Mouse (Mus musculus): ENCODE results near the gene Ergic1. TPM values are rescaled to one million over a fixed set of nuclear protein-coding genes. Genes with fewer than 3 reads are reported as not detected.

Ergic1 gene
- polyA plus RNA-seq, 1 experiment from 2014 or later: 114 TPM

DNA sequence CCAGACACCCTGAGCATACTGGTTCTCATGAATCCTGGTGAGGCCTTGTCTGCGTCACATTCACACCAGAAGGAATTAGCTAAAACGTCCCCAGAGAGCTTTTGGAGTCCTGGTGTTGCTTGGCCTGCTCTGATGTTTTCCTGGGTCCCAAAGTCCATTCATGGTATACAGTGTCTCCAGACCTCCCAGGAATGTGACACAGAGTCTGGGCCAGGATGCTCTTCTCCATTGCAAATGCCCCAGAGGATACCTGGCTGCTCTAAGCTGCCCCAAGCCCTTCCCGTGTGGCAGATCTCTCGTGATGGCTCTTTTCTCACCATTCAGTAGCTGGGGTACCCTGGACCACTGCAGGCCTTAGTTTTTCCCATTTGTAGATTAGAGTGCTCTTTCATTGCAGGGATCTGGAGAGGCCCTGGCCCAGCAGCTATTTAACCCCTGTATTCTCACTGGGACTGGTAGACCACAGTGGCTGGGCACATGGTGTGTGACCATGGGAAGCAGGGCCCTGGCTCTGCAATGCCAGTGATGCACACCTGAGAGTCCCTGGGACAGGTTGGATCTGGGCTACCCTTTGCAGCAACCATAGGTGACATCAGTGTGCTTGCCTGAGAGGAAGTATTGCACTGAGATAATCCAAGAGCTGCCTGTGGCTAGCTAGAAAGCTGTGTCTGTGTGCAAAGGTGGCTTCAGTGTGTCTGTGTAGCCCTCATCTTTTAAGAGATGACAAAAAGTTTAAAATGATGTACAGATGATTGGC lies 8.5 kb downstream of the Ergic1 start:
- H3K27me3 ChIP-seq (ENCODE audit: low read depth, poor library complexity, severe bottlenecking): no peaks in the 10 kb centered on the region
- H3K4me3 ChIP-seq: no peak overlapping the region
- no peaks in the 10 kb centered on the region for H3K4me1 ChIP-seq
- peaks cover 91% of the 10 kb centered on the region for H3K36me3 ChIP-seq
- no peak for DNase-seq (ENCODE audit: low spot score)
- no peak overlapping the region for H3K27ac ChIP-seq
- 0 out of 2 replicates have a peak, but pooled peaks cover 4% of the 10 kb centered on the region for H3K9me3 ChIP-seq (replicated peaks)
- WGBS: 87% methylated on average over 4 of the region's 4 CpGs

DNA sequence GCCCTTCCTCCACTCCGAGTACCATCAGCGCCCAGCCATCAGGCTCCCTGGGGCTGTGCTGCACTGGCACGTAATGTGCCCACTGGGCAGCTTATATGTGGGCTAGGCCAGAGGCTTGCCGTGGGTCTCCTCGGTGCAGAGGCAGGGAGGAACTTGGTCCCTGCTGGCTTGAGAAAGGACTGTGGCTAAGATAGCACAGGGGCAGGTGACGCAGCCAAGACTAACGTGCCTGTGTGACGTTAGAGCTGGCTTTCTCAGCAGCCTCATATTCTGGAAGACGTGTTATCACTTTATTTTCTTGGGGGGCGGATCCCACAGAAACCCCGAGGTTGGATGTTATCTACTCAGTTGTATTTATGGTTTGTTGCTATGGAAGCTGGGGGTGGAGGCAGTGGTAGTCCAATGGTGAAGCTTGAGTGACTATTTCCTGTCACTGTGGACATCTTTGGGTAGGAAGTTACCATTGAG lies 9.4 kb downstream of the Ergic1 start:
- Histone ChIP-seq H3K36me3 (peaks cover 91% of the 10 kb centered on the region), H3K9me3 (replicated peaks) (0 out of 2 replicates have a peak, but pooled peaks cover 4% of the 10 kb centered on the region), H3K4me3 (no peak overlapping the region), H3K27me3 (ENCODE audit: low read depth, poor library complexity, severe bottlenecking) (no peaks in the 10 kb centered on the region), H3K27ac (no peak overlapping the region), H3K4me1 (no peaks in the 10 kb centered on the region)
- WGBS: 91% methylated on average over 11 of the region's 11 CpGs
- DNase-seq (ENCODE audit: low spot score): no peak

DNA sequence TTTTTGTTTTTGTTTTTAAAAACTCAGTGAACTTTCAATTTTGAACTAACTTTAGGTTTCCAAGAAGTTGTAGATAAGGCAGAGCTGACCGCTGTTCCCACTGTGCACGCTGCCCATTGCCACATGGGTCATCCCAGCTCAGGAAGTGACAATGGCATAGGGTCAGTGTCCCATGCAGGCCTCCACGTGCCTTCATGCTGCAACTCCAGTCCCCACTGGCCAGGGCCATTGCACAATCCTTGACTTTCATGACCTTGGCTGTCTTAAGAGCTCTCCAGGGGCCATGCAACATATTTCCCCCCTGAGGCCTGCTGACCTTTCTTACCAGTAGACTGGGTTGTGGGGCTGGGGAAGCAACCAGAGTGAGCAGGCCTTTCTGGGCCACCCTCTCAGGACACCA lies 10.1 kb downstream of the Ergic1 start:
- no peaks in the 10 kb centered on the region for H3K4me1 ChIP-seq

DNA sequence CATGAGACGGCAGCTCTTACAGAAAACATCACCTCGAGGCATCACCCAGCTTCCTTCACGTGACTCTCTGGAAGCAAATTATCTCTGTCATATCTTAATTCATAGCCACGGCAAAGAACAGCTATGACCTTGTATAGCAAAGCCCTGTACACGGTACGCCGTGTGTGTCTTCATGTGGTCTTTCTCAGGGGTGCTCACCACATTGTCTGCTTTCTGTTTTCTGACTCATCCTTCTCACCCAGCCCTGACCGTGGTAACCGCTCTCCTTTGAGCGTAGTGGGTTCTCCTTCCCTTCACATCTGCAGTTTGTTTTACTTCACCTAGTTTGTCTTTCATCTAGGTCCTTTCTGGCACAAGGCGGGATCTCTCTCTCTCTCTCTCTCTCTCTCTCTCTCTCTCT lies 11.0 kb downstream of the Ergic1 start:
- no peaks in the 10 kb centered on the region for H3K4me1 ChIP-seq
- WGBS: 93% methylated on average over 11 of the region's 11 CpGs
- H3K4me3 ChIP-seq: no peak overlapping the region
- H3K9me3 ChIP-seq (replicated peaks): no peaks in the 10 kb centered on the region
- no peak for DNase-seq (ENCODE audit: low spot score)
- H3K27ac ChIP-seq: no peak overlapping the region
- peaks cover 91% of the 10 kb centered on the region for H3K36me3 ChIP-seq
- H3K27me3 ChIP-seq (ENCODE audit: low read depth, poor library complexity, severe bottlenecking): no peaks in the 10 kb centered on the region

More for the DNA sequence above, 10.1 kb downstream of the Ergic1 start:
- Histone ChIP-seq H3K27me3 (ENCODE audit: low read depth, poor library complexity, severe bottlenecking) (no peaks in the 10 kb centered on the region), H3K27ac (no peak overlapping the region), H3K4me3 (no peak overlapping the region), H3K36me3 (peaks cover 91% of the 10 kb centered on the region), H3K9me3 (replicated peaks) (no peaks in the 10 kb centered on the region)
- no peak for DNase-seq (ENCODE audit: low spot score)
- WGBS: 93% methylated on average over 3 of the region's 3 CpGs

DNA sequence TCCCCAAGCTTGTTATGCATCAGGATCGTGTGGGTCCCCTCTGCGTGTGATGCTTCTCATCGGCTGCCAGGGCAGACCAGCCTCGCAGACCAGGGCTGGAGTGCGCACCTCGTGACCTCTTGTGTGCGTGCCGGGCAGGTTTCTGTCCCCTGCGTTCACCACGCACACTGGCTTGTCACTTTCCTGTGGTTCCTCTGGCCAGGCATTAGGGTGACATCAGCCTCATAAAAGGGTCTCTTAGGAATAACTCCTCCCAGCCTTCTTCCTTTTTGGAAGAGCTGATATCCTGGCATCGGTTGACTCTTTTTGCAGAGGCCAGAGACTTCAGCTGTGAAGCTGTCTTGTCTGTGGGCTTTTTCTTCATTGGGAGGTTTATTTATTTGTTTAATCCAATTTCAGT lies 12.8 kb downstream of the Ergic1 start:
- Histone ChIP-seq H3K9me3 (replicated peaks) (no peaks in the 10 kb centered on the region), H3K4me1 (no peaks in the 10 kb centered on the region), H3K27ac (no peak overlapping the region), H3K27me3 (ENCODE audit: low read depth, poor library complexity, severe bottlenecking) (no peaks in the 10 kb centered on the region), H3K4me3 (no peak overlapping the region), H3K36me3 (peaks cover 91% of the 10 kb centered on the region)
- WGBS: 92% methylated on average over 11 of the region's 11 CpGs
- no peak for DNase-seq (ENCODE audit: low spot score)

DNA sequence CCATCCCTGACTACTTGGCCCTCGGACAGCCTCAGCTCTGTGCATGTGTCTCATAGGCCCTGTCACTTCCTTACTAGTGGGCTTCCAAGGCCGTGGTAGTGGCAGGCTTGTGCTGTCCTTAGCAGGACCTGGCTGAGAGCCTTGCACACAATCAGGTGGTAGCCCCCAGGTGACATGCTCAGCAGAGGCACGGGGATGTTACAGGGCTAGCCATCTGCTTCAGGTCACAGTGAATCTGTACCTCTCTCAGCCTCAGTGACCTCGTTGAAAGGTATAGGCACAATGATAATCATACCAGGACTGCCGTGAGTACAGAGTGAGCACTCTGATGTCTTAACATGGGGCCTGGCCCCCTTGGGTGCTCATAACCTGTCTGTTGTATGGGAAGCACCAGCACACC lies 13.4 kb downstream of the Ergic1 start:
- no peak overlapping the region for H3K4me3 ChIP-seq
- H3K4me1 ChIP-seq: no peaks in the 10 kb centered on the region
- no peaks in the 10 kb centered on the region for H3K27me3 ChIP-seq (ENCODE audit: low read depth, poor library complexity, severe bottlenecking)
- H3K9me3 ChIP-seq (replicated peaks): no peaks in the 10 kb centered on the region
- peaks cover 91% of the 10 kb centered on the region for H3K36me3 ChIP-seq
- H3K27ac ChIP-seq: no peak overlapping the region
- no peak for DNase-seq (ENCODE audit: low spot score)
- WGBS: 82% methylated on average over 5 of the region's 5 CpGs

DNA sequence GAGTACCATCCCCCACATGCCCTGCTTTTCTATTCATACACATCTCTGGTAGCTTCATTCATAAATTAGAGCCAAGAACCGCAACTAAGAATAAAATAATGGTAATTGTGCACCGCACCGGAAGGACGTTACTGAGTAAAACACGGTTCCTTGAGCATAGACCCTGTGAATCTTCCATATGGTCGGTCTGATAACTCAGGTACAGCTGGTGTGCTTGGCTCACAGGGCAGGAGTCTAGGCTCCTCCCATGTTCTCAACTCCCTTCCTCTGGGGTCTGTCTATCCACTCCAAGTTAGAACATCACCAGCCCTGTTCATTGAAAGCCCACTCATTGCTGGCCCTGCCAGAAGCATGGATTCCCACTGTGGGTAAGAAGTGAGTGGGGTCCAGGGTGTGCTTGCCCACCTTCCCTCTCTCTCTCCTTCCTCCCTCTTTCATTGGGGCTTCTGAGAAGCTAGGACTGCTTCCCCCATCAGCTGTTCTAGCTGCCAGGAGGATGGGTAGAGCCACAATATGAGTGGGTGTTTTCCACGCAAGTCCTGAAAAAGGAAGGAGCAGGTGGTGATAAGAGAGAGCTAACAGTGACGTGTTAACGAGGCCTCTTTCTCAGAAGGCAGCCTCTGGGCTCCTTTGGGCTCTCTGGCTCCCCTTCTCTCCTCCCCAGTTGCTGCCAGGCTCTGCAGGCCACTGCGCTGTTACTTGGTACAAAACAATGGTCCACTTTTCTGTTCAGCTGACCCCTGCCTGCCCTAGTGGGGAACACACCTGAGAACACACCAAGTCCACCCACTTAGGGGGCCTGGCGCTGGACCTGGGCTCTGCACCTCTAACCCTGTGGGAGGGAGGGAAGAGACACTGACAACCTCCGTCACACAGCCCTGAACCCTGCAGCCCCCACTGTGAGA lies 14.7 kb downstream of the Ergic1 start:
- no peak overlapping the region for H3K4me3 ChIP-seq
- peaks cover 90% of the 10 kb centered on the region for H3K36me3 ChIP-seq
- WGBS: 86% methylated on average over 12 of the region's 12 CpGs
- no peak overlapping the region for H3K27ac ChIP-seq
- H3K4me1 ChIP-seq: no peaks in the 10 kb centered on the region
- no peak for DNase-seq (ENCODE audit: low spot score)
- no peaks in the 10 kb centered on the region for H3K27me3 ChIP-seq (ENCODE audit: low read depth, poor library complexity, severe bottlenecking)
- no peaks in the 10 kb centered on the region for H3K9me3 ChIP-seq (replicated peaks)

DNA sequence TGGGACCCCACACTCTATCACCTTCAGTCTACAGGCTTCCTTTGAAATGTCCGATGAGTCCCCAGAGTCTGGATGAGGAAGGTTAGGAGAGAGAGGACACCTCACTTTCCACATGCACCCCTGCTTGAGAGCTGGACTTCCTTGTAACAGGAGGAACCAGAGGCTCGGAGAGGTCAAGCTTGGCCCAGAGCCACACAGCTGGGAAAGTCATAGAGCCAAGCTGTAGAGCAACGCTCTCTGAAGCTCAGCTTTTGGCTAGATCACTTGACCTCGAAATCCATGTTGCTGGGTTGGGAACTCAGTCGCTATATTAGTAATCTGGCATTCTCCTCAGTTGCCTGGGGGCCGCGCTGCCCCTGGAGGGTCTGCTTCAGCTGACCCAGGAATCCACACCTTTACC lies 15.5 kb downstream of the Ergic1 start:
- H3K4me3 ChIP-seq: no peak overlapping the region
- H3K27ac ChIP-seq: no peak overlapping the region
- H3K36me3 ChIP-seq: peaks cover 92% of the 10 kb centered on the region
- H3K4me1 ChIP-seq: no peaks in the 10 kb centered on the region
- no peak for DNase-seq (ENCODE audit: low spot score)
- no peaks in the 10 kb centered on the region for H3K27me3 ChIP-seq (ENCODE audit: low read depth, poor library complexity, severe bottlenecking)
- no peaks in the 10 kb centered on the region for H3K9me3 ChIP-seq (replicated peaks)
- WGBS: 85% methylated on average over 7 of the region's 7 CpGs

DNA sequence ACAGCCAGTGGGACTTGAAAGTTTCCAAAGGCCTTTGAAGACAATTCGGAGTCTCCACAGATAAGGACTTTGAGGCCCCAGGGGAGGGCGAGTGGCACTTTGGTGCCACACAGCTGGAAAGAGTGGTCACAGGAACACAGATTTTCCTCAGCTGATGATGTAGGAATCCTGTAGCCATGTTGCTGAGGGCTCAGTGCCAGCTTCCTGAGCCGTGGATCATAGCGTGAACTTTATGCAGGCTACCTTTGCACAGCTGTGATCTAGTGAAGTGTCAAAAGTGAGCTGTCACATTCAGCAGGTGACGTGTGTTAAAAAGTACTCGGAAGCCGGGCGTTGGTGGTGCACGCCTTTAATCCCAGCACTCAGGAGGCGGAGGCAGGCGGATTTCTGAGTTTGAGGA lies 16.0 kb downstream of the Ergic1 start:
- Histone ChIP-seq H3K9me3 (replicated peaks) (no peaks in the 10 kb centered on the region), H3K27ac (no peak overlapping the region), H3K36me3 (peaks cover 92% of the 10 kb centered on the region), H3K4me3 (no peak overlapping the region), H3K27me3 (ENCODE audit: low read depth, poor library complexity, severe bottlenecking) (no peaks in the 10 kb centered on the region), H3K4me1 (no peaks in the 10 kb centered on the region)
- DNase-seq (ENCODE audit: low spot score): no peak
- 89% methylated on average over 11 of the region's 11 CpGs for WGBS

DNA sequence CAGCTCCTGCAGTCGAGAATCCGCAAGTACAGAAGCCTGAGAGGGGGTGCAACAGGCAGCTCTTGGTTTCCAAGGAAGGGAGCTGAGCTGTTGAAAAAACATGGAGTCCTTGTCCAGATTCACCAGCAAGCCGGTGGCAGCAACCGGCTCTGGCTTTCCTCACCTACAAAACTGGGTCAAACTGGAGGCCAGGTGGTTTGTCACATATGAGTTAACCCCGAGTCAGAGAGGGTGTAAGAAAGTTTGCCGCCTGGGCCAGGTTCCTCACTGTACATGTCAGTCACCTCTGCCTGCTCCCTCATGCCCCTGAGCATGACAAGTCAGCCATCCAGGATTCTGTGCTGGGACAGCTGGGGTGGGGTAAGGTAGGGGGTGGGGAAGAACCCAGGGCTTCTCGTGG lies 16.9 kb downstream of the Ergic1 start:
- Histone ChIP-seq H3K36me3 (peaks cover 95% of the 10 kb centered on the region), H3K4me3 (no peak overlapping the region), H3K4me1 (no peaks in the 10 kb centered on the region), H3K27me3 (ENCODE audit: low read depth, poor library complexity, severe bottlenecking) (no peaks in the 10 kb centered on the region), H3K27ac (no peak overlapping the region), H3K9me3 (replicated peaks) (no peaks in the 10 kb centered on the region)
- WGBS: 91% methylated on average over 7 of the region's 7 CpGs
- DNase-seq (ENCODE audit: low spot score): no peak

DNA sequence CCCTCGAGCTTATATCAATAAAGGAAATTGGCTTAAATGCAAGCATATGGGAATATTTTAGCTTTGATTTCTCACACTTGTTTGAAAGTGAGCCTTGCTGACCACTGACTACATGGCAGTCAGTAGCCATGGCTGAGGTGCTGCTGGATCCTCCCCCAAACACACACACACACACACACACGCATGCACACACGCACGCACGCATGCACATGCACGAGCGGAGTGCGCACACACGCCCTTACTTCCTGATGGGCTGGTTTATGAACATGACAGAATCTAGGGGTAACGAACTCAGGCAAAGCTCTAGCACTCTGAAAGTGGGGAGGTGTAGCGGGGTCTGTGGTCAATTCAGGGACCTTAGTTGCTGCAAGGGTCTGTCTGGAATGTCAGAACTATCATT lies 17.5 kb downstream of the Ergic1 start:
- Histone ChIP-seq H3K36me3 (peaks cover 99% of the 10 kb centered on the region), H3K27ac (no peak overlapping the region), H3K4me3 (no peak overlapping the region), H3K27me3 (ENCODE audit: low read depth, poor library complexity, severe bottlenecking) (no peaks in the 10 kb centered on the region), H3K4me1 (no peaks in the 10 kb centered on the region), H3K9me3 (replicated peaks) (no peaks in the 10 kb centered on the region)
- no peak for DNase-seq (ENCODE audit: low spot score)
- 94% methylated on average over 11 of the region's 11 CpGs for WGBS

DNA sequence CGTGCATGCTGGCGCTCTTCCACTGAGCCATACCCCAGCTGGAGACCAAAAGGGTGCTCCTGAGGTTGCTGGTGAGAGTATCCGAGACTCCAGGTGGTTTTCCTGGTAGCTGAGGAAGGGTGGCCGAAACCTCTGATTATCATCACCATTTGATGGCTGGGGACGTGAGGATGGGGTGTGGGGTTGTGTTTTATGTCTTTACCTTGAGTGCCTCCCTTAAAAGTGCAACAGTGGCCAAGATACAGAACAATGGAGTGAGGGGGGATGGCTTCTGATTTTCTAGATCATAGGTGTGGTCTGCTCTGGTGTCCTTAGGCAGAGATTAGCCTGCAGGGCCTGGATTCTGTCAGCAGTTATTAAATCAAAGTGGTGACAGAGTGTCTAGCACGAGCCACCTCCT lies 18.1 kb downstream of the Ergic1 start:
- Histone ChIP-seq H3K27ac (no peak overlapping the region), H3K9me3 (replicated peaks) (no peaks in the 10 kb centered on the region), H3K4me3 (no peak overlapping the region), H3K4me1 (0 out of 2 replicates have a peak, but pooled peaks cover under 1% of the 10 kb centered on the region), H3K27me3 (ENCODE audit: low read depth, poor library complexity, severe bottlenecking) (no peaks in the 10 kb centered on the region), H3K36me3 (peaks cover 97% of the 10 kb centered on the region)
- WGBS: 79% methylated on average over 6 of the region's 6 CpGs
- no peak for DNase-seq (ENCODE audit: low spot score)

DNA sequence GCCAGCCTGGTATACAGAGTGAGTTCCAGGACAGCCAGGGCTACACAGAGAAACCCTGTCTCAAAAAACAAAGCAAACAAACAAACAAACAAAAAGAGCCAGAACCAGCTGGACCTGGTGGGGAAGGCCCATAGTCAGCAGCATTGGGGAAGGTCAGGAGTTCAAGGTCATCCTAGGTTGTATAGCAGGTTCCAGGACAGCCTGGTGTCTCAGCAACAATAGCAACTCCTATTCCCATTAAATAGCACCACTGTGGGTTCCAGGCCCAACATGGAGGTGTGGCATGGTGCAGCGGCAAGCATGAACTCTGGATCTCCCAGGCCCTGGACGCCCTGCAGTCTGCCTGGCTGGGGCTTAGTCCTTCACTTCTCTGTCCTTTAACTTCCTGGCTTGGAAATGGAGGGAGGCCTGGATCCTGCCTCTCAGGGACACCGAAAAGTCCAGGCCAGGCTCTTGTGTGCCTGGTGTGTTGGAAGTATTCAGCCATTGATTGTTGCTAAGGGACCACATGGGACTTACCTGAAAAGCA lies 19.6 kb downstream of the Ergic1 start:
- H3K27ac ChIP-seq: no peak overlapping the region
- no peaks in the 10 kb centered on the region for H3K27me3 ChIP-seq (ENCODE audit: low read depth, poor library complexity, severe bottlenecking)
- no peaks in the 10 kb centered on the region for H3K9me3 ChIP-seq (replicated peaks)
- peaks cover 4% of the 10 kb centered on the region; the same call in 1 of the 2 replicates for H3K4me1 ChIP-seq
- WGBS: 94% methylated on average over 3 of the region's 3 CpGs
- H3K4me3 ChIP-seq: no peak overlapping the region
- no peak for DNase-seq (ENCODE audit: low spot score)
- peaks cover 95% of the 10 kb centered on the region for H3K36me3 ChIP-seq
